Mouse (Mus musculus) urinary bladder, adult 2 months (tissue): ENCODE results near the gene Pmp22. TPM values are rescaled to one million over a fixed set of nuclear protein-coding genes. Genes with fewer than 3 reads are reported as not detected.

ENCODE experiments used
- DNase-seq: peaks from one replicate; pipeline ENCODE4 v3.0.0; 2022; ENCODE audit warnings: low spot score
- polyA plus RNA-seq: library from polyadenylated mRNA; depleted of rRNA; stranded (reverse); fragments of >200 nt; gene quantifications from 2 replicates; pipeline ENCODE4 v1.2.3, GENCODE M21; 2012; rRNA removed

Pmp22 gene
- polyA plus RNA-seq, 1 experiment, result 57.0 TPM

DNA sequence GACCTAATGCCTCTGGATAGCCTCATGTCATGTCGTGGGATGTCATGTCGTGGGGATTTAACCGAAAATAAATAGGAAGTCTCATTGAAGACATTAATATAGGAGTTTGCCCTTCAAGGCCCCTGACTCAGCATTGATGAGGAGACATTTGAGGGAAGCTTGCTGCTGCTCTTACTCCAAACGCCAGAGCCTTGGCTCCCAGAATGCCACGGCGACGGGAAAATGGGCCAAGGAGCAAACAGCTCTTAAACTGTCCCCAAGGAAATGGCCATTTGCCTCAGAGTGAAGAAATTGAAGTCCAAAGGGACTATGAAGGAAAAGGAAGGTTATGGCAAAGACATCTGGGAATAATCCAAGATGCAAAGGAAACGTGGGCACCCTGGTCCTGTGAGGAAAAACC lies 34.8 kb downstream of the Pmp22 start:
- no peak for DNase-seq

DNA sequence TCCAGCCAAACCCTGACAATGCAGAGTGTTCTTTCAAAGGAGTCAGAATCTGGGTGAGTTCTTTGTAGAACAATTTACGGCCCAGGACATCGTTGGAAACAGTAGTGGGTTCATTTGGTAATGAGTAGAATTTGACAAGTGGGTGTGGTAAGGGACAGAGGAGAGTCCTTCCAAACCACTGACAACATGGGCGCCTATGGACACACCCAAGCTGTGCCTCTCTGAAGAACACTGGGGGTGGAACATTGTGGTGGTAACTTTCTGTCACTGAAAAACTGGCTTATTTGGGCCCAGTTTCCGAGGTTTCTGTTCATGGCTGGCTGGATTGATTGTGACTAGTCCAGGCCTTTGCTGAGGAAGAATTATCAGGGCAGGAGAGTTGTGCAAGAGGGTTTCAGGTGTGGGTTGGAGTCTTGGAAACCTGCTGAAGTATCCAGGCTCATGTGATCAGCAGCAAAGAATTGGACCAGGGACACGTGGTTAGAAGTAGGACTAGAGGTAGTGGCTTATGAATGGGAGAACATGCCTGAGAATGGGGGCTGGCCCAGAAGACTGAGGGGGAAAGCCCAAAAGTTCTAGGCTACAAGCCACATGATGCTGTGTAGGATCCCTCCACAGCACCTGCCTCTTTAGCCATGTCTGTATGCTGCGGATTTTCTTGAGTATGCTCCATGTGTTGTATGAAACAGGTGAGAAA lies 35.4 kb downstream of the Pmp22 start:
- no peak for DNase-seq

DNA sequence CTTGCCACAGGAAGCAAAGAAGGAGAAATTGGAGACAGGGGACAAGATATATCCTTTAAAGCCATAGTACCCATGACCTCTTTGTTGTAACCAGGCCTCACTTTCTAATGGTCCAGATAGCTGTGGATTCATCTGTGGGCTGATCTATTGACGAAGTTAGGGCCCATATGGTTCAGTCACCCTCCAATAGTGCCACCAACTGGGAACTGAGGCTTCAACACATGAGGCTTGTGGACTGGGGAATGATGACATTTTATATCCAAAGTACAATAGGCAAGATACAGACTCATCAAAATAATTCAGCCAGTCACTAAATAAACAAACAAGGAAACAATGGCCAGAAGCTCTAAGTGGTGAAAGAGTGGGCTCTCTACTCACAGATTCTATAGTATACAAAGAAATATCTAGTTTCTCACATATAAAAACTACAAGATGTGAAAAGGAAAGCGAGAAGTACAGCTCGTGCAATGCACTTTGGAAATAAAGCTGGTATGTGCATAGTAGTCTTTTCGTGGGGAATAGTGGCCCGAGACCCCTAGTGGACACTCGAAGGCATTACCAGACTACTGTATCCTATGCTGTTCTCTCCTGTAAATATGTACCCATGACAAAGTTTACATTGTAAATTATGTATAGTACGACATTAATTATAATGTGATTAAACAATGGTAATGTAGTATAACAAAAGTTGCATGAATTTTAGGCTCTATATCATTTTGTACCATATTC lies 36.1 kb downstream of the Pmp22 start:
- no peak for DNase-seq

DNA sequence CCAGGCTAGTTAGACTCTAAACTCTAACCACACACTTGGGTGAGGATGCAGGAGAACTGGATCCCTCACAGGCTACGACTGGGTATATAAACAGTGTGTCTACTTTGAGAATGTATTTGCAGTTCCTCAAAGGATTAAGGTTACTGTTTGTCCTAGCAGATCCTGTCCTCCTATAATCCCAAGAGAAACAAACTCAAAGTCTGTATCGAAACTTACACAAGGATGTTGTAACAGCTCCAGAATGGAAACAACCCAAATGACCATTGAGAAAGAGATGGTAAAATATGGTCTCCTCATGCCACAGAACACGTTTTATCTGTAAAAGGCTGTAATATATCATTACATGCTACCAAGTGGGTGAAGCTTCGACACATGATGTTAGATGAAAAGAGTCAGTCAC lies 39.0 kb downstream of the Pmp22 start:
- DNase-seq, result no peak

DNA sequence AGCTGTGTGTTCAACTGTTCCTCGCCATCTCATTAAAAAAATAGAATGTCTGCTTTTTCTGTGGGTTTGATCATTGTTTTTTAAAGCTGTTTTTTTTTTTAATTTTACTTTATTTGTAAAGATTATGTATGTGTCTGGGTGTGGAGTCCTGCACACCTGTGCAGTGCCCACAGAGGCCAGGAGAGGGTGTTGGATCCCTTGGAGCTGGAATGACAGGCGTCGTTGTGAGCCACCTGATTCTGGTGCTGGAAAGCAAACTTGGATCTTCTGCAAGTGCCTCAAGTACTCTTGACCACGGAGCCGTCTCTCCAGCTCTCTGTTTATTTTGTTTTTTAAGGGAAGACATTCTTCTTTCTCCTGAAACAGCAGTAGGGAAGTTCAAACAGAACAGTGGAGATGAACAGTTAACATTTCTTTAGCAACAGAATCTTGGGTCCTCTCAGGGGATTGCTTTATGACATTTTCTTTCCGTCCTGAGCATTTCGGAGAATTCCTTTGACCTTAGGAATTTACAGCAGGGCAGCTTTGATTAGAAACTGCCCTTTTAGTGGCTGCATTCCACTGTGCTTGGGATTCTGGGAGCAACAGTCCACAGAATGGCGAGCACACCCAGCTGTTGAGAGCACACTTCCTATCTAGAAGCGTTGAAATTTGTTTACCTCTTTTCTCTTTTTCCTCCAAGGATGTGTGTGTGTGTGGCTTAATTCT lies 39.9 kb downstream of the Pmp22 start:
- no peak for DNase-seq

DNA sequence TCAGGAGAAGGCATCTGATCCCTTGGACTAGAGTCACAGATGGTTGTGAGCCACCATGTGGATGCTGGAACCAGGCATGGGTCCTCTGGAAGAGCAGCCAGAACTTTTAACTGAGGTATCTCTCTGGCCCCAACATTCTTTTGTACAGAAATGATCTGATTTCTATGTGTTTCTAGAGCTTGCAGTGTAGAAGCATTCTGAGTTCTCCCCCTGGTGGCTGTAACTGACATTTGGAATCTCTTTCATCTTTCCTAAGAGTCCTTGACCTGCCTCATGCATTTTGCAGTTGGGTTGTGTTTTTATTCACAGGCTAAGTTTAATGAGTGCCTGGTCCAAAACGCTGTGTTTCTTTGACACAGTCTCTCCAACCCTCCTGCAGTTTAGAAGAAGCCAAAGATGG lies 43.2 kb downstream of the Pmp22 start:
- no peak for DNase-seq

DNA sequence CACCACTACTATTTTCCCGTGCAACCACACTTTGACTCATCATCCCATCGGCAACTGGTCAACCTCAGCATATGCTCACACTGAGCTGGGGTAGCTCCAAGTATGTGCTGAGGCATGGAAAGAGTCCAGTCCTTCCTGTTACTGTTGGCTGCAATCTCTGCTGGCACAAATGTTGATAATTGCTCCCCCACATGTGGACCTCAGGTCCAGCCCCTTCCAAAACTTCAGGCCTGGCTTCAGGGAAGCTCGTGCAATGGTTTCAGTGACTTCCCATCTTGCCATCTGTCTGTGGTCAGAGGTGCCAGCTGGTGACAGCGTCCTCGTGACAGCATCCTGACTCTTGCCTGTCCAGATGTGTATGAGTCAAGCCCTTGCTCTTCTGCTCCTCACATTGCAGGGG lies 44.8 kb downstream of the Pmp22 start:
- no peak for DNase-seq

DNA sequence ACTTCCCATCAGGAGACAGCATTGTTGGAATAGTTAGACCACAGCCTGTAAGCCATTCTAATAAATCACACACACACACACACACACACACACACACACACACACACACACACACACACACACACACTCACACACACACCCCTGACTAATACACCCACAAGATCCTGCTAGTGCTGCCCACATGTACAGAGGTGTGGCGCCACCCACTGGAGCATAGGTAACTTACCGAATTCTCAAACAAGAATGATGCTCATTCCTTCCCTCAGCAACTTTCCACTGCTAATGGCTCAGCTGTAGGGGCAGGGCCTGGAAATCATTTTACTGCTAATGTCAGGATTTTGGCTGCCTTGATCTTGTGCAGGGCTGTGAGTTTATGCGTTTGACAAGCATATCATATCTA lies 46.5 kb downstream of the Pmp22 start:
- no peak for DNase-seq

DNA sequence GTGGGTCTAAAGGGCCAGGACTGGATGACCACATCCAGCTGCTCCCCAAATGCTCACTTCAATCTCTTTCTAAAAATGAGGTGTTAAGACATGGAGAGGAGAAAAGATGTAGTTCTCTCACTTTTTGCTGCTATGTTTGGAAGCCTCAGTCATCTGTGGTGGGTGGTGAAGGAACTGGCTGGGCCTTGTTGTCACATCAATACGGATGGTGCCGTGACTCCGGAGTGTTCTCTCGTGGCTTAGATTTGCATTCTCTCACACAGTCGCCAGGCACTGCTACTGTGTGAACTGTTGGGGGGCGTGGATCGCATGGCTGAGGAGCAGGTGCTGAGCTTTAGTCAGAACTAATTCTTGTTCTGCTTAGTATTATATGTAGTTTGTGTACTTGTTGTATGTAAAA lies 47.6 kb downstream of the Pmp22 start:
- no peak for DNase-seq

DNA sequence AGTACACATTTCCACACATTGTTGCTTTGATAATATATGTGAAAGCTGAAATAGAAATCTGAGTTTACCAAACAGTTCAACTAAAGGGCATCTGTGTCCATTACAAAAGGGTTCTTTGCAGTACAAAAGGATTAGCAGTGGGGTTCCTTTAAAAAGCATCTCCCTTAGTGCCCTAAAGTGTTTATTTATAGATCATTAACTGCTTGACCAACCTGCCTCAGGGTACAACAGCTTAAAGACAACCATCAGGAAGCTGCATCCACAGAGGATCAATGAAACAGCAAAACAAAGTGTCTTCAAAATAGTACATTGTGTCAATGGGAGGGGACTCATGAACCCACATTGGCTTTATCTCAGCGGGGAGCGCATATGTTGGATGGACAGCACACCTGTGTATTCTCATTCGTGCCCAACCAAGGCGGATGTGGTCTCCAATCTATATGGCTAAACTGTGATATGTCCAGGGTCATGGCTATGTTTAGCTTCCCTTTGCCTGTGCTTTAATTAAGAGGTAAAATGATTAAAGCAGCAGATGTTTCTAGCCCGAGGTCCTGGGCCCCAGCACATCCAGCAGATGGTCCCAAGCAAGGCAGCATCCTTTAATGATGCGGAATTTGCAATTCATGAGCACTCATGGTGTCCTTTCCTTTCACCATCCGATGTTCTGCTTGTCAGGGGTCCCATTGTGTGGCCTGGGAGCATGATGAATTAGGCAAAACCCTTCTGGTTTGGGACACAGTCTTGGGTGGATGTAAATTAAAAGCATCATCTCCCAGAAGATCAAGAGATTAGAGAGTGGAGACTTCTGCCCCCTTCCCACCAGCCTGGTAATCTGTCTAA lies 51.7 kb downstream of the Pmp22 start:
- no peak for DNase-seq

DNA sequence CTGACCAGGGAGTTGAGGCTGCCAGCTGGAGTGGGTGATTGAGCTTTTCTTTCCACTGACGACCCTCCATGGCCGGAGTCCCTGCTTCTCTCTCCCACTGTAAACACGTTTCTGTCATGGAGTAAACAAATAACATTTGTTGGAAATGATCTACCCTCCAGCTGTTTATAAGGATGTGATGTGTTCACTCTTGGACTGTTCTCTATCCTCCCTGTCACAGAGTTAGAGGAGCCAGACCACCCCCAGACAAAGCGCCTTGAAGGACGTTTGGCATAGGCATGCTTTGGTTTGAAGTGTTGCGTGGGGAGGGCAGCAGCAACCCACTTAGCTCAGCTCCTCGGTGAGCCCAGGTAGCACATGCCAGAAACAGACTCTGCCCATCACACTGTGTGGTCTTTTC lies 60.0 kb downstream of the Pmp22 start:
- DNase-seq, result no peak

DNA sequence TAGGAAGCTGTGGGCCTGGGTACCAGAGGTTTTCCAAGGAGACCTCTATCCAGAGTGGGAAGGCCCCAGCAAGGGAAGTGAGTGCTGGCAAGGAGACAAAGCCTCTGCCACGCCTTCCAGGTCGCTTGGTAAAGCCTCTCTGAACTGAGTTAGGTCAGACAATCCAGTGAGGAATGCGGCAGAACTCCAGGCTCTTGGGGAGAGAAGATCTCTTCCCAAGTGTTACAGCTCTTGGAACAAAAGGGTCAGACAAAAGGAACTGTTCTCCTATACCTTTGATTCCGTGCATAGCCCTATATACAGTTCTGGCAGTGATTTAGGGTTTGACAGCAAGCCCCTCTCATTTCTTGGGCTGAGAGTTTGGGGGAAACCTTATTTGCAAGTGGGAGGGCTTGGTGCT lies 69.3 kb downstream of the Pmp22 start:
- DNase-seq, result no peak

DNA sequence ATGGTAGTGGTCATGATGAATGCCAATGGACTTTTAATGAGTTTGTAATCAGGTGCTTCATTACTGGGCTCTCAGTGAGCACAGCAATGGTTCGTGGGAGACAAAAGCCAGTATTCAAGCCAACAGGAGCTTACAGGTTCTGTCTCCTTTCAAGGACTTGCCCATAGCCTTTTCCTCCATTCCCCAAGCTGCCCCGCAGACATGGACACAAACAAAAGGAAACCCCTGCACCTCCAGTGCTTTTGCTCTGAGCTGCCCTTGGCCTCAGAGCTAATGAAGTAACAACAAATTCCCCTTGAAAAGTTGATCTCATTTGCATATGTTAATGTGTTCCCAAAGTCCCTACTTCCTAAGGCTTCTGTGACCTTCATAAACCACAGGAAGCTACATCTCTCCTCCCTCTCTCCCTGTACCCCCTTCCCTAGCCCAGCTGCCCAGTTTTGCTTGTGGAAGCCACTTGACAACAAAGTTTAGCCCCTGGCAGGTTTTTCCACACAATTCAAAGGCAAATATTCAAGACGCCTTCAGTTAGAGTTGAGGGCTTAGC lies 73.3 kb downstream of the Pmp22 start:
- no peak for DNase-seq

Other genes with a start within 250 kb of the Pmp22 start
- 44.5 and 51.3 TPM in 2 replicates for gene Tvp23b, start 249.5 kb upstream of the Pmp22 start, polyA plus RNA-seq
- gene Cdrt4, start 177.8 kb upstream of the Pmp22 start, polyA plus RNA-seq, result 0.10 and 0.28 TPM in 2 replicates
- gene Tekt3, start 67.3 kb upstream of the Pmp22 start, polyA plus RNA-seq, result not detected in 2 replicates